Mouse (Mus musculus) midbrain, postnatal 0 days (tissue): ENCODE data around the gene Hdac4. TPM values are rescaled to one million over a fixed set of nuclear protein-coding genes. Genes with fewer than 3 reads are reported as not detected.

Experiments used
- ATAC-seq: fragments of 200-750 bp; cut with Nextera tagmentation; 2 replicates; pipeline ENCODE4 v1.8.0; 2017; ENCODE audit warnings: moderate number of reproducible peaks, mild to moderate bottlenecking, moderate TSS enrichment, moderate library complexity; ENCODE audit not compliant: low FRiP score
- DNase-seq: peaks from one replicate; pipeline ENCODE4 v3.0.0-alpha.2; 2015; ENCODE audit warnings: low spot score
- H3K27ac ChIP-seq: fragments of 300-500 bp; sonication (generic); 2 replicates; pipeline ENCODE4 v1.5.1; 2014; ENCODE audit warnings: low read depth, mild to moderate bottlenecking, low read length, mixed read lengths
- H3K27me3 ChIP-seq: fragments of 300-500 bp; sonication (generic); 2 replicates; pipeline ENCODE4 v1.6.1; 2014; ENCODE audit warnings: low read length, control low read depth, mixed read lengths; ENCODE audit not compliant: insufficient read depth
- H3K36me3 ChIP-seq: fragments of 300-500 bp; sonication (generic); 2 replicates; pipeline ENCODE4 v1.6.1; 2014; ENCODE audit warnings: low read length, control low read depth, mixed read lengths; ENCODE audit not compliant: insufficient read depth
- H3K4me1 ChIP-seq: fragments of 300-500 bp; sonication (generic); 2 replicates; pipeline ENCODE4 v1.6.1; 2014; ENCODE audit warnings: mild to moderate bottlenecking, control low read depth, antibody characterized with exemption, low read length, mixed read lengths; ENCODE audit not compliant: insufficient read depth
- H3K4me2 ChIP-seq: fragments of 300-500 bp; sonication (generic); 2 replicates; pipeline ENCODE4 v1.6.1; 2014; ENCODE audit warnings: low read depth, mild to moderate bottlenecking, low read length, mixed read lengths; ENCODE audit not compliant: poor library complexity, severe bottlenecking
- H3K4me3 ChIP-seq: fragments of 300-500 bp; sonication (generic); 2 replicates; pipeline ENCODE4 v1.5.1; 2014; ENCODE audit warnings: low read depth, mild to moderate bottlenecking, low read length, moderate library complexity
- H3K9ac ChIP-seq: fragments of 300-500 bp; sonication (generic); replicated peaks from 2 replicates; pipeline ENCODE4 v1.6.1; 2014; ENCODE audit warnings: mild to moderate bottlenecking, low read length, moderate library complexity, mixed read lengths; ENCODE audit not compliant: poor library complexity, severe bottlenecking
- H3K9me3 ChIP-seq: fragments of 300-500 bp; sonication (generic); 2 replicates; pipeline ENCODE4 v1.6.1; 2016; ENCODE audit warnings: low read length, control low read depth
- CTCF ChIP-seq: IDR thresholded peaks from 2 replicates; pipeline ENCODE4 v1.5.1; 2016; ENCODE audit warnings: antibody characterized with exemption, mild to moderate bottlenecking
- WGBS: fragments of 180-500 bp; shearing (Covaris S2); extraction: QIAGEN DNeasy Blood & Tissue Kit; methylation state at CpG from one replicate; pipeline ENCODE4 v1.1.7; 2014; 5-methylcytosine and 5-hydroxymethylcytosine counted together
- polyA plus RNA-seq: library from polyadenylated mRNA; unstranded; fragments of >200 nt; fragmentation: Nextera tagmentation; extraction: Ambion mirVana; gene quantifications from 2 replicates; pipeline ENCODE4 v1.2.1, GENCODE M21; 2015
- total RNA-seq: library from RNA; depleted of rRNA; stranded (reverse); fragments of >200 nt; gene quantifications from 2 replicates; pipeline ENCODE4 v1.2.3, GENCODE M21; 2014

The Hdac4 gene
- total and polyA plus RNA-seq, 2 experiments from 2014 or later: 18.1 to 51.8 TPM

DNA sequence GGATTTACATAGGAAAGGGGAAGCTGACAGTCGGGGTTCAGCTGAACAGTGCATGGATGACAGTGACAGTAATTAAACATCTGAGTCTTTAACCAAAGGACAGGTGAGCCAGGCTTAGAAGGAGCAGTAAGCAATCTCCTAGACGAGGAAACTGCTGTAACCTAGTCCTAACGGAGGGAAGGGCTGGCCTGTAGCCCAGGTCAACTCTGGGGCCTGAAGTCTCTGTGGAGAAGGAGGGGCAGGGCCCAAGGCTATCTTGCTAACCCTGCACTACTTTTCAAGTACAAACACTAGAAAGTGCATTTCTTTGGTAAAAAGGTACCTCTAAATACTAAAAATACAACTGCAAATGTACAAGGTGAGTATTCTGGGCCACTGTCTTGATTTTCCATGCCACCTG lies 169.1 kb downstream of the Hdac4 start:
- no peak for DNase-seq
- no peak overlapping the region for H3K4me2 ChIP-seq
- no peak overlapping the region for H3K9ac ChIP-seq
- TF ChIP-seq CTCF: no peak
- H3K4me3 ChIP-seq: no peak overlapping the region
- no peaks in the 10 kb centered on the region for H3K4me1 ChIP-seq
- H3K27ac ChIP-seq: no peak overlapping the region
- H3K36me3 ChIP-seq: peaks cover 8% of the 10 kb centered on the region; the same call in 1 of the 2 replicates
- no peaks in the 10 kb centered on the region for H3K27me3 ChIP-seq
- 91% methylated on average over 3 of the region's 3 CpGs for WGBS
- ATAC-seq: no peak
- no peaks in the 10 kb centered on the region for H3K9me3 ChIP-seq

DNA sequence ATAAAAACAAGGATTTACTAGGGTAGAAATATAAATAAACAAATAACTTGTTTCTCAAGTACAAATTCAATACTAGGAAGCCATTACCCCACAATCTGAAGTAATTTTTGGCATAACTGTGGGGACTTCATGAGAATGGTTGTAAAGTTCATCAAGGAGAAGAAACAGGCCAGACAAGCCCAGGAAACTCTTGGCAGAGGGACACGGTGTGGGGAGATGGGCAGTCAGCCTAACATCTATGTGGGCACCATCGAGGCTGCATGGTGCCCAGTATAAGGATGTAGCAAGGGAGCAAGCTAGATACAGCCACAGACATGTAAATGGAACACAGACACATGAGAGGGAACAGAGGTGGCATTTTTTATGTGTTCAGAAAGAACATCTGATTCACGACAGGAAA lies 171.6 kb downstream of the Hdac4 start:
- Histone ChIP-seq H3K4me1 (no peaks in the 10 kb centered on the region), H3K4me3 (no peak overlapping the region), H3K4me2 (no peak overlapping the region), H3K36me3 (peaks cover 5% of the 10 kb centered on the region; the same call in 1 of the 2 replicates), H3K9ac (no peak overlapping the region), H3K27me3 (no peaks in the 10 kb centered on the region), H3K9me3 (no peaks in the 10 kb centered on the region), H3K27ac (no peak overlapping the region)
- no peak for DNase-seq
- no peak for TF ChIP-seq CTCF
- ATAC-seq: no peak
- WGBS: 94% methylated on average over 3 of the region's 3 CpGs

DNA sequence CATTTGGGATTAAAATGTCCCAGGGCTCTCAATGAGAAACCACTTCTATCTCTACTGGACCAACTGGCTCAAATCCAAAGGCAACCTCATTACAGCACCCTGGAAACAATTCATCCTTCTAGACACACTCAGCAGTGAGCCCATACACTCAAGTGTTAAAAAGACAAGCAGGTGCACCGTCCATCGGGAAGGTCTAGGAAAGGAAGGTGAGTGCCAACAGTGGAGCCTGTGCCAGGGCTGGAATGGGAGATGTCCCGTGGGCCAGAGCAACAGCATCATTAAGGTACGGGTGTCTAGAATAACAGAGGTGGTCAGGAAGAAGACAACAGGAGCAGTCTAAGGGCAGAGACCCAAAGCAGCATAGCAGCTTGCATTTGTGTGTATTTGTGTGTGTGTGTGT lies 173.5 kb downstream of the Hdac4 start:
- Histone ChIP-seq H3K27me3 (no peaks in the 10 kb centered on the region), H3K9me3 (no peaks in the 10 kb centered on the region), H3K9ac (no peak overlapping the region), H3K36me3 (no peaks in the 10 kb centered on the region), H3K4me2 (no peak overlapping the region), H3K4me3 (no peak overlapping the region), H3K4me1 (no peaks in the 10 kb centered on the region), H3K27ac (no peak overlapping the region)
- 57% methylated on average over 4 of the region's 4 CpGs for whole genome bisulfite sequencing
- no peak for DNase-seq
- no peak for TF ChIP-seq CTCF
- ATAC-seq: no peak

DNA sequence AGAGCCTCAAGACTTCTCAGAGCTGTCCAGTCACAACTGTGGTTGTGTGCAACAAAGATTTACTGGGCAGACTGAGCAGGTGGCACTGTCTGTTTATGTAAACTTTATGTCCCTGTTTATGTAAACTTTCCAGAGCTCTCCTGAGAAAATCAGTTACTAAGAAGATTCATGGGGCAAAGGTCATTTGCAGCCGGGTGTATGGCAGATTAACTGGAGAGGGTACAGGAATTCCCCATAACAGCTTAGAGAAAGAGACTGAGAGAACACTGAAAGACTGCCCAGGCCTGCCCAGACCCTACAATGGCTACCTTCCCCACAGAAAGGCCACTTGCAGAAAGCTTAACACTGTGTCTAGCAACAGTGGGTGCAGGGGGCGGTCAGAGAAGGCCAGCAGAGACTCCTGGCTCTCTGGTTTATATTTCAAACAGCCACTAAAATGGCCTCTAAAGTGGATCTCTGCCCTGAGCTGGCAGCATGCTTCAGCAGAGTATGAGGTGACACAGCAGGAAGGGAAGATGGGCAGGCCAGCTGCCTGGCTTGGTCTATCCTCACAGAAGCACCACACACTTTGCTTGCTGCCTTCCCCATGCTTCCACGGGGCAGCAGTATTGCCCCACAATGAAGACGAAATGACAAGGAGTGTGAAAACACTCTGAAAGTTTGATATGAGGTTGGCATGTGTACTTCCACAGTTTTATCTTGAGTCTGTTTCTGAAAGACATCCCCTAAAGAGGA lies 179.4 kb downstream of the Hdac4 start:
- DNase-seq (no peak), ATAC-seq (no peak)
- no peak overlapping the region for H3K4me2 ChIP-seq
- no peaks in the 10 kb centered on the region for H3K9me3 ChIP-seq
- no peak for TF ChIP-seq CTCF
- no peaks in the 10 kb centered on the region for H3K27me3 ChIP-seq
- no peaks in the 10 kb centered on the region for H3K4me1 ChIP-seq
- H3K9ac ChIP-seq: no peak overlapping the region
- no peaks in the 10 kb centered on the region; the same call in 1 of the 2 replicates for H3K36me3 ChIP-seq
- WGBS: 70% methylated on average over 4 of the region's 4 CpGs
- H3K4me3 ChIP-seq: no peak overlapping the region
- H3K27ac ChIP-seq: no peak overlapping the region

DNA sequence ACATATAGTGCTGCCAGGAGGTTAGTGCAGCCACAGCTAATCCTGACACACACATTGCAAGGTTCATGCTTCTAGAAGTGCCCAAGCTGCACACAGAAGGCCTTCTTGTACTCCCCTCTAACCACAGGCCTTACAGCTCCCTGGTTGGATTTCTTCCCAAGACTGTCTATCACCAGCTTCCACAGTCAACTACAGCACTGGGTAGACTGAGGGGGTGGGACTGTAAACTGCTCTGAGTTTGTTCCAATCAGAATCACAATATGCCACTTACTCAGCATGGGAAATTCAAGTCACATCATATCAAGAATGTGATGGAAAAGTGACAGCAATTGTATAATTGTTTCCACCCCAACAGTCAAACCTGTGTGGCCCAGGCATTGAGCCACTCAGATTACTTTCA lies 180.2 kb downstream of the Hdac4 start:
- Histone ChIP-seq H3K4me3 (no peak overlapping the region), H3K27me3 (no peaks in the 10 kb centered on the region), H3K9ac (no peak overlapping the region), H3K4me1 (no peaks in the 10 kb centered on the region), H3K9me3 (no peaks in the 10 kb centered on the region), H3K36me3 (no peaks in the 10 kb centered on the region; the same call in 1 of the 2 replicates), H3K4me2 (no peak overlapping the region), H3K27ac (no peak overlapping the region)
- TF ChIP-seq CTCF: no peak
- ATAC-seq: no peak
- no peak for DNase-seq

DNA sequence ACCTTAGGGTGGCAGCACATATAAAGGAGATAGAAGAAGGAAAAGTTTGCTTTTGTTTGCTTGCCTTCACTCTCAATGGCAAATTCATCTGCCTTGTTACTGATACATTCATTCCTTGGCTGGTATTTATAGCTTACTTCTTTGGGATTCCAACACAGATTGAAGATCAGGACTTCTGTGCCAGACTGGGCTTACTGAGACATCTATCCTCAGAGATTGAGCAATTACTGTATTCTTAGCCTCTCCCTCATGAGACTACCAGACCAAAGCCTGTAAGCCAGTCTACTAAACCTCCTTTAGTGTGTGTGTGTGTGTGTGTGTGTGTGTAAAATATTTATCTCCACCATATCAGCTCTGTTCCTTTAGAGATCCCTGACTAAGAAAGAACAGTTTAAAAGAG lies 181.0 kb downstream of the Hdac4 start:
- no peaks in the 10 kb centered on the region for H3K27me3 ChIP-seq
- H3K27ac ChIP-seq: no peak overlapping the region
- TF ChIP-seq CTCF: no peak
- no peak for ATAC-seq
- no peaks in the 10 kb centered on the region for H3K4me1 ChIP-seq
- H3K4me3 ChIP-seq: no peak overlapping the region
- H3K4me2 ChIP-seq: no peak overlapping the region
- DNase-seq: no peak
- no peaks in the 10 kb centered on the region for H3K9me3 ChIP-seq
- H3K9ac ChIP-seq: no peak overlapping the region
- H3K36me3 ChIP-seq: no peaks in the 10 kb centered on the region; the same call in 1 of the 2 replicates
